Mouse (Mus musculus) brain, embryonic 14.5 days (tissue): ENCODE data around the gene Gm6337. TPM values are rescaled to one million over a fixed set of nuclear protein-coding genes. Genes with fewer than 3 reads are reported as not detected.
A peak's percentile ranks its signal among the peaks of the same experiment; 100 is the strongest.
"Not testable (repeated sequence)": the region's sequence is repeated elsewhere in the genome, so short reads cannot be mapped to it uniquely, and the experiment has no call there.

Experiments used
- DNase-seq: peaks from one replicate; pipeline ENCODE4 v3.0.0-alpha.2; 2011; ENCODE audit warnings: low read depth
- polyA plus RNA-seq: library from polyadenylated mRNA; depleted of rRNA; stranded (reverse); fragments of >200 nt; gene quantifications from 2 replicates; pipeline ENCODE4 v1.2.3, GENCODE M21; 2012; rRNA removed

Gene Gm6337
- polyA plus RNA-seq: not detected in 2 replicates

- DNase-seq: not testable (repeated sequence)
Observed at GRCm38 (mm10) chr14:6058167-6058566, at the start of gene Gm6337. TSS of gene Gm6337 (minus strand) at chr14:6058267.

GRCm38 (mm10) chr14:6107500-6107899, 49.4 kb upstream of the Gm6337 start:
- DNase-seq: peak; percentile 31

DNA sequence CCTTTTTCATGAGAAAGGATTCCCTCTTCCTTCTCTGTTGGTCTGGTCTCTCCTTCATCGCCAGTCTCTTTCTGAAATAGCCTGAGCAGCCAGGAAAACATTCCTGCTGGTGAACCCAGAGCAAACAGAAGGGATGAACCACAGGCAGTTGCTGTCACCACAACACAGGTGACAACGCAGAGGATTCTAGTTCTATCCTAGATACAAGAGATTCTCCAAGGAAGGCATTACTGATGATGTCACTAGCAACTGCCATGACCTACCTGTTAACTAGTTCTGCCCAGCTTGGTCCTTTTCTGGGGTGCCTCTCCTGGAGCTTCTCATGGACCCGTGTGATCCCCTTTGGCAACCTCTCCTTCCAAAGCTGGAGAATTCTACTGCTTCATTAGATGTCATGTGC, 35.8 kb upstream of the Gm6337 start, which contains the start of gene Gm8206:
Gm8206 (minus strand) TSS at position 101 of the 400 bp plus-strand sequence.
- DNase-seq: not testable (repeated sequence)

Other genes with a start within 250 kb of the Gm6337 start
- not detected in 2 replicates for gene Gm3424, start 227.9 kb downstream of the Gm6337 start, polyA plus RNA-seq
- gene Gm8237, start 177.9 kb downstream of the Gm6337 start, polyA plus RNA-seq: 0.74 and 1.2 TPM in 2 replicates
- gene Gm3248, start 96.5 kb downstream of the Gm6337 start, polyA plus RNA-seq: 2.1 and 2.8 TPM in 2 replicates
- gene Gm3453, start 79.1 kb downstream of the Gm6337 start, polyA plus RNA-seq: not detected in 2 replicates
- 3.6 and 4.0 TPM in 2 replicates for gene Gm8206, start 35.7 kb upstream of the Gm6337 start, polyA plus RNA-seq
- gene Gm3468, start 50.4 kb upstream of the Gm6337 start, polyA plus RNA-seq: 7.8 and 8.5 TPM in 2 replicates
- gene Gm3476, start 67.5 kb upstream of the Gm6337 start, polyA plus RNA-seq: not detected in 2 replicates
- gene Gm21560, start 161.0 kb upstream of the Gm6337 start, polyA plus RNA-seq: not detected in 2 replicates
- gene Gm3411, start 229.0 kb upstream of the Gm6337 start, polyA plus RNA-seq: 2.6 and 3.1 TPM in 2 replicates
- 0.36 TPM in 1 of 2 replicates, not detected in the other for gene Gm21103, start 246.6 kb upstream of the Gm6337 start, polyA plus RNA-seq